Comparison of ENCODE assay signal across 18 mouse cellular contexts in genomic region chr17:10073301-10073700, GRCm38 (mm10).
A peak's percentile ranks its signal among the peaks of the same experiment; 100 is the strongest.
DNase-seq lines count a peak whose midpoint lies in the region.
"Had no signal": no experiment of that assay in that cellular context is flagged by ENCODE, and none has a peak within 500 bp of the region (broad histone marks: within the 10 kb centered on the region; RNA-seq: fewer than 3 reads in every experiment).

No protein-coding gene starts in this region.

- no peaks in the 10 kb centered on the region for H3K36me3 ChIP-seq in heart, embryonic 10.5 days
- no peaks in the 10 kb centered on the region for H3K36me3 ChIP-seq in limb, embryonic 10.5 days
- H3K36me3 ChIP-seq: G1E had no signal

- H3K27ac ChIP-seq in heart, embryonic 10.5 days: no peak overlapping the region
- no peak overlapping the region for H3K27ac ChIP-seq in limb, embryonic 10.5 days

- peak; percentile 95 for DNase-seq in heart, adult 11 months
- no peak for DNase-seq in heart, embryonic 10.5 days (ENCODE audit: low spot score)
- DNase-seq in lung, postnatal 36 days: peak; percentile 27
- no peak for DNase-seq in lung, postnatal 14 days
- peak; percentile 7 for DNase-seq in limb, embryonic 10.5 days (ENCODE audit: low spot score)
- DNase-seq in urinary bladder, adult 18-20 months (ENCODE audit: low spot score in 2 of 2): no peak
- DNase-seq: adrenal gland, adult 8-10 months; adrenal gland, postnatal 10 days; adrenal gland, postnatal 14 days; adrenal gland, postnatal 25 days; adrenal gland, postnatal 36 days; B cell, adult 2 months; cerebellum, adult 11 months; cerebellum, adult 11-12 months; cerebellum, adult 18-20 months had no signal

- no peaks in the 10 kb centered on the region for H3K27me3 ChIP-seq in heart, embryonic 10.5 days (ENCODE audit: insufficient read depth, poor library complexity, severe bottlenecking)
- no peaks in the 10 kb centered on the region for H3K27me3 ChIP-seq in limb, embryonic 10.5 days (ENCODE audit: low read depth, poor library complexity, severe bottlenecking)
- H3K27me3 ChIP-seq: CH12.LX, Patski had no signal

- H3K4me1 ChIP-seq in heart, embryonic 10.5 days: no peaks in the 10 kb centered on the region
- no peaks in the 10 kb centered on the region for H3K4me1 ChIP-seq in limb, embryonic 10.5 days

- no peaks in the 10 kb centered on the region for H3K9me3 ChIP-seq in heart, embryonic 10.5 days
- H3K9me3 ChIP-seq in limb, embryonic 10.5 days (replicated peaks): no peaks in the 10 kb centered on the region
- H3K9me3 ChIP-seq: G1E had no signal

- H3K4me3 ChIP-seq in heart, embryonic 10.5 days: no peak overlapping the region
- H3K4me3 ChIP-seq in limb, embryonic 10.5 days: no peak overlapping the region

Comparison
In these comparisons a context has a peak if more than half of its experiments do, and no peak if none do; other contexts are left out.
1. DNase-seq: peak in heart, adult 11 months (single experiment), lung, postnatal 36 days (single experiment) and limb, embryonic 10.5 days (single experiment); none in heart, embryonic 10.5 days (single experiment), lung, postnatal 14 days (single experiment) and urinary bladder, adult 18-20 months (0 of 2).